Mouse (Mus musculus): ENCODE data around the gene Rasgrf1. TPM values are rescaled to one million over a fixed set of nuclear protein-coding genes. Genes with fewer than 3 reads are reported as not detected.
"Not testable (repeated sequence)": the region's sequence is repeated elsewhere in the genome, so short reads cannot be mapped to it uniquely, and the experiment has no call there.

Rasgrf1 gene
- polyA plus RNA-seq, 1 experiment from 2014 or later: not detected

- no peak overlapping the region for H3K27ac ChIP-seq (ENCODE audit: low read depth, low read length)
- H3K36me3 ChIP-seq (ENCODE audit: control insufficient read depth, insufficient read depth, low read length): no peaks in the 10 kb centered on the region
- H3K4me2 ChIP-seq (ENCODE audit: low read depth, low read length, severe bottlenecking): no peak overlapping the region
- WGBS: 88% methylated on average over 9 of the region's 9 CpGs
- H3K4me1 ChIP-seq (replicated peaks; ENCODE audit: control insufficient read depth, insufficient read depth, low read length): no peaks in the 10 kb centered on the region
- H3K9ac ChIP-seq (ENCODE audit: low read length): no peak overlapping the region
- DNase-seq (ENCODE audit: low spot score): no peak
- ATAC-seq (replicated peaks; ENCODE audit: low FRiP score): no peak
- H3K4me3 ChIP-seq (ENCODE audit: low read depth, low read length): no peak overlapping the region
- H3K27me3 ChIP-seq (ENCODE audit: control insufficient read depth, insufficient read depth, low read length): no peaks in the 10 kb centered on the region
- H3K9me3 ChIP-seq (ENCODE audit: control insufficient read depth, low read length): no peaks in the 10 kb centered on the region
Measured at GRCm38 (mm10) chr9:90059828-90060573, 150.3 kb downstream of the Rasgrf1 start.

- no peak for DNase-seq (ENCODE audit: low spot score)
- H3K9me3 ChIP-seq (ENCODE audit: control insufficient read depth, low read length): no peaks in the 10 kb centered on the region
- no peak overlapping the region for H3K9ac ChIP-seq (ENCODE audit: low read length)
- no peak overlapping the region for H3K4me3 ChIP-seq (ENCODE audit: low read depth, low read length)
- 78% methylated on average over 2 of the region's 2 CpGs for WGBS
- H3K27me3 ChIP-seq (ENCODE audit: control insufficient read depth, insufficient read depth, low read length): no peaks in the 10 kb centered on the region
- no peaks in the 10 kb centered on the region for H3K4me1 ChIP-seq (replicated peaks; ENCODE audit: control insufficient read depth, insufficient read depth, low read length)
- no peak for ATAC-seq (replicated peaks; ENCODE audit: low FRiP score)
- H3K27ac ChIP-seq (ENCODE audit: low read depth, low read length): no peak overlapping the region
- no peaks in the 10 kb centered on the region for H3K36me3 ChIP-seq (ENCODE audit: control insufficient read depth, insufficient read depth, low read length)
- no peak overlapping the region for H3K4me2 ChIP-seq (ENCODE audit: low read depth, low read length, severe bottlenecking)
Measured at GRCm38 (mm10) chr9:90060574-90060875, 150.8 kb downstream of the Rasgrf1 start.

GRCm38 (mm10) chr9:90060932-90061331 is 151.2 kb downstream of the Rasgrf1 start:
- H3K4me1 ChIP-seq (replicated peaks; ENCODE audit: control insufficient read depth, insufficient read depth, low read length); H3K4me2 ChIP-seq (ENCODE audit: low read depth, low read length, severe bottlenecking); H3K9ac ChIP-seq (ENCODE audit: low read length); H3K27me3 ChIP-seq (ENCODE audit: control insufficient read depth, insufficient read depth, low read length); DNase-seq (ENCODE audit: low spot score); H3K9me3 ChIP-seq (ENCODE audit: control insufficient read depth, low read length); H3K4me3 ChIP-seq (ENCODE audit: low read depth, low read length); H3K36me3 ChIP-seq (ENCODE audit: control insufficient read depth, insufficient read depth, low read length); H3K27ac ChIP-seq (ENCODE audit: low read depth, low read length); ATAC-seq (replicated peaks; ENCODE audit: low FRiP score): not testable (repeated sequence)
- 89% methylated on average over 5 of the region's 5 CpGs for WGBS

- no peak overlapping the region for H3K9ac ChIP-seq (ENCODE audit: low read length)
Measured at GRCm38 (mm10) chr9:90067341-90067740, 157.6 kb downstream of the Rasgrf1 start.

GRCm38 (mm10) chr9:90068786-90069185 is 159.1 kb downstream of the Rasgrf1 start:
- ATAC-seq (replicated peaks; ENCODE audit: low FRiP score) (no peak), DNase-seq (ENCODE audit: low spot score) (no peak)
- Histone ChIP-seq H3K4me1 (replicated peaks; ENCODE audit: control insufficient read depth, insufficient read depth, low read length) (no peaks in the 10 kb centered on the region), H3K9me3 (ENCODE audit: control insufficient read depth, low read length) (no peaks in the 10 kb centered on the region), H3K27me3 (ENCODE audit: control insufficient read depth, insufficient read depth, low read length) (no peaks in the 10 kb centered on the region), H3K9ac (ENCODE audit: low read length) (no peak overlapping the region), H3K27ac (ENCODE audit: low read depth, low read length) (no peak overlapping the region), H3K36me3 (ENCODE audit: control insufficient read depth, insufficient read depth, low read length) (no peaks in the 10 kb centered on the region), H3K4me3 (ENCODE audit: low read depth, low read length) (no peak overlapping the region), H3K4me2 (ENCODE audit: low read depth, low read length, severe bottlenecking) (no peak overlapping the region)
- 84% methylated on average over 6 of the region's 6 CpGs for WGBS

More at GRCm38 (mm10) chr9:90067341-90067740, 157.6 kb downstream of the Rasgrf1 start:
- Histone ChIP-seq H3K4me1 (replicated peaks; ENCODE audit: control insufficient read depth, insufficient read depth, low read length) (no peaks in the 10 kb centered on the region), H3K27ac (ENCODE audit: low read depth, low read length) (no peak overlapping the region), H3K4me3 (ENCODE audit: low read depth, low read length) (no peak overlapping the region), H3K27me3 (ENCODE audit: control insufficient read depth, insufficient read depth, low read length) (no peaks in the 10 kb centered on the region), H3K4me2 (ENCODE audit: low read depth, low read length, severe bottlenecking) (no peak overlapping the region), H3K9me3 (ENCODE audit: control insufficient read depth, low read length) (no peaks in the 10 kb centered on the region), H3K36me3 (ENCODE audit: control insufficient read depth, insufficient read depth, low read length) (no peaks in the 10 kb centered on the region)
- WGBS: 81% methylated on average over 2 of the region's 2 CpGs
- DNase-seq (ENCODE audit: low spot score) (no peak), ATAC-seq (replicated peaks; ENCODE audit: low FRiP score) (no peak)

- no peak overlapping the region for H3K27ac ChIP-seq (ENCODE audit: low read depth, low read length)
- no peaks in the 10 kb centered on the region for H3K36me3 ChIP-seq (ENCODE audit: control insufficient read depth, insufficient read depth, low read length)
- WGBS: 81% methylated on average over 7 of the region's 7 CpGs
- no peak overlapping the region for H3K4me3 ChIP-seq (ENCODE audit: low read depth, low read length)
- no peaks in the 10 kb centered on the region for H3K9me3 ChIP-seq (ENCODE audit: control insufficient read depth, low read length)
- no peaks in the 10 kb centered on the region for H3K4me1 ChIP-seq (replicated peaks; ENCODE audit: control insufficient read depth, insufficient read depth, low read length)
- H3K9ac ChIP-seq (ENCODE audit: low read length): no peak overlapping the region
- no peaks in the 10 kb centered on the region for H3K27me3 ChIP-seq (ENCODE audit: control insufficient read depth, insufficient read depth, low read length)
- ATAC-seq (replicated peaks; ENCODE audit: low FRiP score) (no peak), DNase-seq (ENCODE audit: low spot score) (no peak)
- H3K4me2 ChIP-seq (ENCODE audit: low read depth, low read length, severe bottlenecking): no peak overlapping the region
Measured at GRCm38 (mm10) chr9:90069485-90069884, 159.8 kb downstream of the Rasgrf1 start.

DNA sequence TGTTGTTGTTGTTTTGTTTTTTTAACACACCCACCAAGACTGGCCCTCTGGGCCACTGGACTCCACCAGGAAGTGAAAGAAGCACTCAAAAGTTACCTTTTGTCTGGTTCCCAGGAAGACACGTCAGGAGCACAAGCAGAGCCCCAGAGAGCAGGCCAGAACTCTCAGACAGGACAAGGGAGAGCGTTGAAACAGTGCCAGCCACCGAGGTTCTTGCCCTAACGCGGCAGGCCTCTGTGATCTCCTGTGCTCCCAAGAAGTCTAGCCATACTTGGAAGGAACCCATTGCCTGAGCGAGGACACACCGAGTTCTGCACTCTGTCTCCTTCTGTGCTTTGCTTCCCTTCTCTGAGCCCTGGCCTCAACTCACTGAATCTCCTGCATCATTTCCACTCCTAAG is 160.5 kb downstream of the Rasgrf1 start:
- Histone ChIP-seq H3K27me3 (ENCODE audit: control insufficient read depth, insufficient read depth, low read length) (no peaks in the 10 kb centered on the region), H3K4me3 (ENCODE audit: low read depth, low read length) (no peak overlapping the region), H3K4me2 (ENCODE audit: low read depth, low read length, severe bottlenecking) (no peak overlapping the region), H3K9me3 (ENCODE audit: control insufficient read depth, low read length) (no peaks in the 10 kb centered on the region), H3K36me3 (ENCODE audit: control insufficient read depth, insufficient read depth, low read length) (no peaks in the 10 kb centered on the region), H3K4me1 (replicated peaks; ENCODE audit: control insufficient read depth, insufficient read depth, low read length) (no peaks in the 10 kb centered on the region), H3K27ac (ENCODE audit: low read depth, low read length) (no peak overlapping the region), H3K9ac (ENCODE audit: low read length) (no peak overlapping the region)
- DNase-seq (ENCODE audit: low spot score): no peak
- ATAC-seq (replicated peaks; ENCODE audit: low FRiP score): no peak
- 83% methylated on average over 7 of the region's 7 CpGs for WGBS

DNA sequence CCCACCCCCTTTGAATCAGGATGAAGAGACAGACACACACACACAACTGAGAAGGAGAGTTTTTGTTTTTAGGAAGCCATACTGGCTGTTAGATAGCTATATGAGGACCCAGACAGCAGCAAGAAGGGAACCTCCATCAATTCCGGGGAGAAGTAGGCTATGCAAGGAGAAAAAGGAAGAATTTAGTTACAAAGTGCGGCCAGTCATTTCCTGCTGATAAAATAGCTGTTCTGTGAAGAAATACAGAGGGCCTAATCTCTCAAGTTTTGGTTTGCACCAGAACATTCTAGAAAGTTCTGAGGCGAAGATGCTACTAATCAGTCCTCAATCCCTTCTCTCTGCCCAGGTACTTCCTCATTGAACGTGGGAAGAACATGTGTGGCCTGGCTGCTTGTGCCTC is 165.6 kb downstream of the Rasgrf1 start:
- ATAC-seq (replicated peaks; ENCODE audit: low FRiP score) (no peak), DNase-seq (ENCODE audit: low spot score) (no peak)
- WGBS: 86% methylated on average over 4 of the region's 4 CpGs
- H3K4me2 ChIP-seq (ENCODE audit: low read depth, low read length, severe bottlenecking): no peak overlapping the region
- H3K27ac ChIP-seq (ENCODE audit: low read depth, low read length): no peak overlapping the region
- no peak overlapping the region for H3K9ac ChIP-seq (ENCODE audit: low read length)
- H3K9me3 ChIP-seq (ENCODE audit: control insufficient read depth, low read length): no peaks in the 10 kb centered on the region
- no peaks in the 10 kb centered on the region for H3K4me1 ChIP-seq (replicated peaks; ENCODE audit: control insufficient read depth, insufficient read depth, low read length)
- H3K36me3 ChIP-seq (ENCODE audit: control insufficient read depth, insufficient read depth, low read length): no peaks in the 10 kb centered on the region
- no peaks in the 10 kb centered on the region for H3K27me3 ChIP-seq (ENCODE audit: control insufficient read depth, insufficient read depth, low read length)
- no peak overlapping the region for H3K4me3 ChIP-seq (ENCODE audit: low read depth, low read length)

- H3K27me3 ChIP-seq (ENCODE audit: control insufficient read depth, insufficient read depth, low read length): no peaks in the 10 kb centered on the region
- H3K4me2 ChIP-seq (ENCODE audit: low read depth, low read length, severe bottlenecking): no peak overlapping the region
- no peaks in the 10 kb centered on the region for H3K9me3 ChIP-seq (ENCODE audit: control insufficient read depth, low read length)
- ATAC-seq (replicated peaks; ENCODE audit: low FRiP score) (no peak), DNase-seq (ENCODE audit: low spot score) (no peak)
- H3K27ac ChIP-seq (ENCODE audit: low read depth, low read length): no peak overlapping the region
- no peak overlapping the region for H3K4me3 ChIP-seq (ENCODE audit: low read depth, low read length)
- whole genome bisulfite sequencing: 93% methylated on average over 5 of the region's 5 CpGs
- H3K36me3 ChIP-seq (ENCODE audit: control insufficient read depth, insufficient read depth, low read length): no peaks in the 10 kb centered on the region
- no peak overlapping the region for H3K9ac ChIP-seq (ENCODE audit: low read length)
- no peaks in the 10 kb centered on the region for H3K4me1 ChIP-seq (replicated peaks; ENCODE audit: control insufficient read depth, insufficient read depth, low read length)
Measured at GRCm38 (mm10) chr9:90076131-90076530, 166.4 kb downstream of the Rasgrf1 start.

Measured in forebrain, embryonic 11.5 days (tissue).